Mouse (Mus musculus): ENCODE results near the gene Slc25a28. TPM values are rescaled to one million over a fixed set of nuclear protein-coding genes. Genes with fewer than 3 reads are reported as not detected.
A peak's percentile ranks its signal among the peaks of the same experiment; 100 is the strongest.

Gene Slc25a28
- polyA plus RNA-seq, 1 experiment from 2014 or later: 17.1 TPM

DNA sequence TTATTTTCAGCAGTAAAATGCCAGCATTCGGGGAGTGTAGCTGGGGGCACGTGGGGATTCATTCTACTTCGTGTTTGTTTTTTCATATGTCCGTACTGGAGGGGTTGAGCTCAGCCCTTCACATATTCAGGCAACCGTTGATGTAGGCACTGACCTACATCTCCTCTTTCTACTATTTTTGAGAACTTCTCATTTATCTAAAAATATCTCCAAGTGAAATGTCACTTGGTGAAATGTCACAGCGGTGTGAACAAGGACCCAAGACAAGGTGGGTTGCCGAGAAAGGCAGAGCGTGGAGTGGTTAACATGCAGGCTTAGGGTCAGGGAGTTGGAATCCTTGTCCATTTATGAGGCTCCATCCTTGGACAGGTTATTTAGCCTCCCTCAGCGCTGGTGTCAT lies 27.4 kb downstream of the Slc25a28 start:
- Histone ChIP-seq H3K4me2 (ENCODE audit: low read length) (no peak overlapping the region), H3K4me3 (replicated peaks; ENCODE audit: low read depth, low read length) (no peak overlapping the region), H3K27ac (no peak overlapping the region), H3K9ac (ENCODE audit: low read depth, low read length) (no peak overlapping the region), H3K9me3 (replicated peaks; ENCODE audit: low read length) (no peaks in the 10 kb centered on the region), H3K27me3 (ENCODE audit: insufficient read depth, low read length) (no peaks in the 10 kb centered on the region), H3K36me3 (ENCODE audit: insufficient read depth, low read length) (no peaks in the 10 kb centered on the region), H3K4me1 (replicated peaks; ENCODE audit: insufficient read depth, low read length) (peaks cover 6% of the 10 kb centered on the region; the same call in 1 of the 2 replicates)
- ATAC-seq (replicated peaks; ENCODE audit: low FRiP score, low read depth) (no peak), DNase-seq (ENCODE audit: low spot score) (no peak)
- TF ChIP-seq CTCF (IDR thresholded peaks at IDR 0.05; ENCODE audit: low read depth): no peak
- WGBS: 84% methylated on average over 9 of the region's 9 CpGs

DNA sequence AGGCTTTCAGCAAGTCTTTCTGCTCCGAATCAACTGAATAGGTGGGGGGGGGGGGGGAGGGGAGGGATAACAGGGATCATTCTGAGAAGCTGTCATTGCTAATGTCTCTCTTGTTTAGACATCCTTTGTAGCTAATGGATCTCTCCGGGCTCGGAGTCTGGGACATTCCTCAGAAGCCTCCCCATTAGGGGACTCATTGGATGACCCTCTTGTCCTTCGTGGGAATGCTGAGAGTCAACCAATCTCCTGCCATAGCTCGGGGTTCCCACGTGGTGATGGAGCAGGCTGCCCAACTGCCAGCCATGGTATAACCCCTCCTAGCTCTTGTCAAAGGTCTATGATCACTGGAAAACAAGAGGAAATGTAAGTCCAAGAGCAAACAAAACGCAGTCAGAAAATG lies 27.8 kb downstream of the Slc25a28 start:
- H3K4me2 ChIP-seq (ENCODE audit: low read length): no peak overlapping the region
- H3K27ac ChIP-seq: no peak overlapping the region
- ATAC-seq (replicated peaks; ENCODE audit: low FRiP score, low read depth) (no peak), DNase-seq (ENCODE audit: low spot score) (no peak)
- 67% methylated on average over 7 of the region's 7 CpGs for WGBS
- no peaks in the 10 kb centered on the region for H3K9me3 ChIP-seq (replicated peaks; ENCODE audit: low read length)
- no peak for TF ChIP-seq CTCF (IDR thresholded peaks at IDR 0.05; ENCODE audit: low read depth)
- H3K36me3 ChIP-seq (ENCODE audit: insufficient read depth, low read length): no peaks in the 10 kb centered on the region
- no peaks in the 10 kb centered on the region for H3K27me3 ChIP-seq (ENCODE audit: insufficient read depth, low read length)
- H3K4me1 ChIP-seq (replicated peaks; ENCODE audit: insufficient read depth, low read length): 0 out of 2 replicates have a peak, but pooled peaks cover 3% of the 10 kb centered on the region
- H3K9ac ChIP-seq (ENCODE audit: low read depth, low read length): no peak overlapping the region
- H3K4me3 ChIP-seq (replicated peaks; ENCODE audit: low read depth, low read length): no peak overlapping the region

DNA sequence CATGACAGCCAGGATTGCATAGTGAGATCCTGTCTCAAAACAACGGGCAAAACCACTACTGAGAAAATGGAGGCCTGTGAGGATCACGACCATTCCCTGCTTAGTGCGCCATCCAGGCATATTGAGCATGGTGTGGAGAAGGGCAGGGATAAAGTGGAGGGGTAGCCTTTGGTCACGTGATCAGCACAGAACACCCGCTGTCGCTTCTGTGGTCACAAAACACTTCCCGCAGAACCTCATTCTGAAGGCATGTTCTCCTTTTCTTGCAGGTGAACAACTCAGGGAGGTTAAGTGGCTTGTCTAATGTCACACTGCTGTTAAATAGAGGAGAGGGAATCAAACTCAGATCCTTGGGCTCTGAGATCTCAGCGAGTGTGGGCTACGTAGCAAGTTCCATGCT lies 29.2 kb downstream of the Slc25a28 start:
- 93% methylated on average over 9 of the region's 9 CpGs for WGBS
- H3K4me2 ChIP-seq (ENCODE audit: low read length): no peak overlapping the region
- ATAC-seq (replicated peaks; ENCODE audit: low FRiP score, low read depth) (no peak), DNase-seq (ENCODE audit: low spot score) (no peak)
- H3K9me3 ChIP-seq (replicated peaks; ENCODE audit: low read length): no peaks in the 10 kb centered on the region
- H3K27me3 ChIP-seq (ENCODE audit: insufficient read depth, low read length): no peaks in the 10 kb centered on the region
- no peaks in the 10 kb centered on the region for H3K36me3 ChIP-seq (ENCODE audit: insufficient read depth, low read length)
- H3K4me3 ChIP-seq (replicated peaks; ENCODE audit: low read depth, low read length): no peak overlapping the region
- H3K27ac ChIP-seq: no peak overlapping the region
- no peak overlapping the region for H3K9ac ChIP-seq (ENCODE audit: low read depth, low read length)
- no peaks in the 10 kb centered on the region for H3K4me1 ChIP-seq (replicated peaks; ENCODE audit: insufficient read depth, low read length)
- no peak for TF ChIP-seq CTCF (IDR thresholded peaks at IDR 0.05; ENCODE audit: low read depth)

DNA sequence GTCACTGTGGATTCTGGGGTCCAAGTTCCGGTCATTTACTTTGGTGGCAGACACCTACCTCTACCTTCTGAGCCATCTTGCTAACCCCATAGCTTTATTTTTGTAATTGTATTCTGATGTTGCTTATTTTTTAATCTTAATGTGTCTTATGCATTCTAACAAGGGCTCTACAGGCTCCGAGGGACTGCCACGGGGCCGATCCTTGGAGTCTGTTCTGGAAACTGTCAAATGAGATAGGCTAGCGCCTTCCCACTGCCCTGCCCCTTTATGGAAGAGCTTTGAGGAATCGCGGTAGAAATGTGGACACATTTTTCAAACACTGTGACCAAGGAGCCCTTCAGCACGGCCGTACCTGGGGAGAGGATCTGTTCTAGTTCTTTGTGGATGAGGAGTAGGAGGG lies 31.8 kb downstream of the Slc25a28 start:
- no peaks in the 10 kb centered on the region for H3K36me3 ChIP-seq (ENCODE audit: insufficient read depth, low read length)
- no peak overlapping the region for H3K27ac ChIP-seq
- ATAC-seq (replicated peaks; ENCODE audit: low FRiP score, low read depth) (no peak), DNase-seq (ENCODE audit: low spot score) (no peak)
- TF ChIP-seq CTCF (IDR thresholded peaks at IDR 0.05; ENCODE audit: low read depth): no peak
- no peak overlapping the region for H3K9ac ChIP-seq (ENCODE audit: low read depth, low read length)
- WGBS: 83% methylated on average over 9 of the region's 9 CpGs
- H3K4me1 ChIP-seq (replicated peaks; ENCODE audit: insufficient read depth, low read length): no peaks in the 10 kb centered on the region
- no peak overlapping the region for H3K4me2 ChIP-seq (ENCODE audit: low read length)
- no peaks in the 10 kb centered on the region for H3K9me3 ChIP-seq (replicated peaks; ENCODE audit: low read length)
- no peak overlapping the region for H3K4me3 ChIP-seq (replicated peaks; ENCODE audit: low read depth, low read length)
- H3K27me3 ChIP-seq (ENCODE audit: insufficient read depth, low read length): no peaks in the 10 kb centered on the region

DNA sequence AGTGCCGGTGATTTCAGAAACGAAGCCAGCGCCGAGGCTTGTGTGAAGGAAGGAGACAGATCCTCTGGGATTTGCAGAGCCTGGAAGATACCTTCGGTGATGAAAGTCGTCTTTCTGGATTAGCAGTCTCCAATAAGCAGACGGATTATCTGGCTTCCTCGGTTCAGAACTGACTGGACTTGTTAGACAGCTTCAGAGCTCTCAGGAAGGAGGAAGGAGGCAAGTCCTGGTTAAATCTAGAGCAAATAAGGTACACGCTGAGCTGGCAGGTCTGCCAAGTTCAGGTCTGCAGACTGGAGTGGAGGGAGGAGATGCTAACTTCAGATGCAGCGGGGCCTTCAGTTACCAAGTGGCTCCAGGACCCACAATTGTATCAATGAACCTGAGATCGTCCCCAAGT lies 32.8 kb downstream of the Slc25a28 start:
- no peak overlapping the region for H3K4me2 ChIP-seq (ENCODE audit: low read length)
- WGBS: 70% methylated on average over 11 of the region's 11 CpGs
- H3K9ac ChIP-seq (ENCODE audit: low read depth, low read length): no peak overlapping the region
- H3K27me3 ChIP-seq (ENCODE audit: insufficient read depth, low read length): no peaks in the 10 kb centered on the region
- TF ChIP-seq CTCF (IDR thresholded peaks at IDR 0.05; ENCODE audit: low read depth): no peak
- DNase-seq (ENCODE audit: low spot score) (no peak), ATAC-seq (replicated peaks; ENCODE audit: low FRiP score, low read depth) (no peak)
- H3K27ac ChIP-seq: no peak overlapping the region
- H3K9me3 ChIP-seq (replicated peaks; ENCODE audit: low read length): no peaks in the 10 kb centered on the region
- no peaks in the 10 kb centered on the region for H3K4me1 ChIP-seq (replicated peaks; ENCODE audit: insufficient read depth, low read length)
- no peaks in the 10 kb centered on the region for H3K36me3 ChIP-seq (ENCODE audit: insufficient read depth, low read length)
- no peak overlapping the region for H3K4me3 ChIP-seq (replicated peaks; ENCODE audit: low read depth, low read length)

DNA sequence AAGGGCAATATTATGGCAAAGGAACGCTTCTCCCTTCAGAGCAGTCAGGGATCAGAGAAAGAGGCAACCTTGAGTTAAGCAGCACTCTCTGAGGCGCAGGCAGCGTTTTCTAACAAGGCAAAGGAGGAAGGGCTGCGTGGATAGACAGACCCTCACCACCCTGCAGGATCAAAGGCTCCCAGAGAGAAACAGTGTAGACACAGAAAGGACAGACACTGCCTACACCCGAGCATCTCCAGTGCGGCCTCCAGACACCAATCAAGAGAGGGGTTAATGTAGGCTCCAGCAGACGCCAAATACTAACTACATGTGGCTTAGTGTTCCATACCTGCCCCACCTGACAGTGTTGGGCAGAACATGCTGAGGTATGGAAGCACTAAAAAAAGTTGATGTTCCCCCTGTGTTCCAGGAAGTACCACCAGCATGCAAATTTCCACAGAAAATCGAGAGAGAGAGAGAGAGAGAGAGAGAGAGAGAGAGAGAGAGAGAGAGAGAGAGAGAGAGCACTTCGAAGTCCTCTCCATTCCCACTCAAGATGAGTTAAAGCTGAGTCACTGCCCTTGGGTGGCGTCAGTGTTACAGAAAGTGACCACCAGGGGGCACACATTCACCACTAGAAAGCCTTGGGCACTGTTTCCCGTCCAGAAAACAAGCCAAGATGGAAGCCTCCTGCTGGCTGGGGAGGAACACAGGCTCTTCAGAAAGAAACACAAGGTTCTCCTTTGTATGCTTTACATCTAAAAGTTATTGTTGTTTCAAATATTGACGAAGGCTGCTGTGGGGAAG lies 44.0 kb downstream of the Slc25a28 start:
- peak; percentile 98 for TF ChIP-seq CTCF (IDR thresholded peaks at IDR 0.05; ENCODE audit: low read depth)
- Histone ChIP-seq H3K27ac (no peak overlapping the region), H3K9ac (ENCODE audit: low read depth, low read length) (no peak overlapping the region), H3K36me3 (ENCODE audit: insufficient read depth, low read length) (no peaks in the 10 kb centered on the region), H3K4me3 (replicated peaks; ENCODE audit: low read depth, low read length) (no peak overlapping the region), H3K27me3 (ENCODE audit: insufficient read depth, low read length) (peaks cover 5% of the 10 kb centered on the region; the same call in 1 of the 2 replicates), H3K4me2 (ENCODE audit: low read length) (no peak overlapping the region), H3K4me1 (replicated peaks; ENCODE audit: insufficient read depth, low read length) (no peaks in the 10 kb centered on the region), H3K9me3 (replicated peaks; ENCODE audit: low read length) (no peaks in the 10 kb centered on the region)
- peak; percentile 71; the same call in 1 of the 2 replicates for ATAC-seq (replicated peaks; ENCODE audit: low FRiP score, low read depth)
- DNase-seq (ENCODE audit: low spot score): peak; percentile 95
- 27% methylated on average over 12 of the region's 12 CpGs for WGBS
